Mouse (Mus musculus) thymus, adult 2 months (tissue): ENCODE measurements around the gene Slc25a31. TPM values are rescaled to one million over a fixed set of nuclear protein-coding genes. Genes with fewer than 3 reads are reported as not detected.

Experiments used
- DNase-seq: peaks from one replicate; pipeline ENCODE4 v3.0.0; 2021
- H3K27ac ChIP-seq: fragments of 200-500 bp; 2 replicates; pipeline ENCODE4 v1.5.1; 2012; ENCODE audit warnings: low read length, control low read depth; ENCODE audit not compliant: control insufficient read depth, insufficient read depth
- H3K27me3 ChIP-seq: fragments of 200-500 bp; 2 replicates; pipeline ENCODE4 v1.6.1; 2012; ENCODE audit warnings: mild to moderate bottlenecking, low read length, moderate library complexity, mixed read lengths; ENCODE audit not compliant: control insufficient read depth, insufficient read depth
- H3K36me3 ChIP-seq: fragments of 200-500 bp; 2 replicates; pipeline ENCODE4 v1.6.1; 2012; ENCODE audit warnings: mild to moderate bottlenecking, low read length, moderate library complexity; ENCODE audit not compliant: control insufficient read depth, insufficient read depth
- H3K4me1 ChIP-seq: fragments of 200-500 bp; replicated peaks from 2 replicates; pipeline ENCODE4 v1.6.1; 2012; ENCODE audit warnings: low read length; ENCODE audit not compliant: control insufficient read depth, insufficient read depth
- H3K4me3 ChIP-seq: fragments of 200-500 bp; 2 replicates; pipeline ENCODE4 v1.5.1; 2012; ENCODE audit warnings: mild to moderate bottlenecking, low read length, control low read depth, moderate library complexity; ENCODE audit not compliant: control insufficient read depth, insufficient read depth
- CTCF ChIP-seq: fragments of 200-500 bp; IDR thresholded peaks from 2 replicates; pipeline ENCODE4 v1.5.1; 2012; ENCODE audit warnings: mild to moderate bottlenecking, control low read depth, low read length, moderate library complexity, borderline replicate concordance; ENCODE audit not compliant: control insufficient read depth, poor library complexity, insufficient read depth; ENCODE audit errors: extremely low read depth
- POLR2A ChIP-seq: fragments of 200-500 bp; IDR thresholded peaks from 2 replicates; pipeline ENCODE4 v1.6.1; 2012; ENCODE audit warnings: mild to moderate bottlenecking, low read length, control low read depth, moderate library complexity; ENCODE audit not compliant: control insufficient read depth, poor library complexity, insufficient read depth; ENCODE audit errors: extremely low read depth
- WGBS: fragments of 180-500 bp; shearing (Covaris S2); methylation state at CpG from one replicate; pipeline ENCODE4 v1.1.7; 2018; 5-methylcytosine and 5-hydroxymethylcytosine counted together
- polyA plus RNA-seq: library from polyadenylated mRNA; depleted of rRNA; stranded (reverse); fragments of >200 nt; gene quantifications from 2 replicates; pipeline ENCODE4 v1.2.3, GENCODE M21; 2012; rRNA removed

Gene Slc25a31
- 0.10 and 0.16 TPM in 2 replicates for polyA plus RNA-seq

GRCm38 (mm10) chr3:40708655-40709054, at the start of gene Slc25a31:
Gene Slc25a31 (plus strand): TSS chr3:40708855.
- 98% methylated on average over 30 of the region's 30 CpGs for WGBS
- no peak for TF ChIP-seq CTCF

DNA sequence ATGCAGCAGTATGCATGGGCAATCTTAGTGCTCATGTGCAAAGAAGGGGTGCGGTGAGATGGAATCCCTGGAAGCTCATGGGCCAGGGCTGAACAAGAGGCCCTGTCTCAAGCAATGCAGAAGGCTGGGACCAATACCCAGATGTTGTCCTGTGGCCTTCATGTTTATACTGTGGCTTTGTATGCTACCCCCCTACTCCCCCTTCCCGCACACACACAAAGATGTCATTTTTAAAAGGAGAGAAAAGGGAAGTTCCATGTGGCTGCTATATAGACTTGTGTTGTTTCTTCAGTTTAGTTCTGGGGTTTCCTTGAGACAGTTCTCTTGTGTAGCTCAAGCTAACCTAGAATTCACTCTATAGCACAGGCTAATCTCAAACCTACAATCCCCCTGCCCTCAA, 48.4 kb upstream of the Slc25a31 start:
- H3K27ac ChIP-seq: no peak overlapping the region
- no peaks in the 10 kb centered on the region for H3K4me1 ChIP-seq
- TF ChIP-seq CTCF: no peak
- TF ChIP-seq POLR2A: no peak
- no peak for DNase-seq
- no peaks in the 10 kb centered on the region; the same call in 1 of the 2 replicates for H3K27me3 ChIP-seq
- WGBS: 69% methylated on average over 2 of the region's 2 CpGs
- no peaks in the 10 kb centered on the region for H3K36me3 ChIP-seq
- no peak overlapping the region for H3K4me3 ChIP-seq

More at GRCm38 (mm10) chr3:40708655-40709054, at the start of gene Slc25a31:
- Histone ChIP-seq H3K36me3 (no peaks in the 10 kb centered on the region), H3K4me1 (peaks cover 4% of the 10 kb centered on the region; the same call in 1 of the 2 replicates), H3K27ac (no peak within 1 kb of the TSS), H3K4me3 (no peak within 1 kb of the TSS), H3K27me3 (no peaks in the 10 kb centered on the region)
- DNase-seq: no peak

DNA sequence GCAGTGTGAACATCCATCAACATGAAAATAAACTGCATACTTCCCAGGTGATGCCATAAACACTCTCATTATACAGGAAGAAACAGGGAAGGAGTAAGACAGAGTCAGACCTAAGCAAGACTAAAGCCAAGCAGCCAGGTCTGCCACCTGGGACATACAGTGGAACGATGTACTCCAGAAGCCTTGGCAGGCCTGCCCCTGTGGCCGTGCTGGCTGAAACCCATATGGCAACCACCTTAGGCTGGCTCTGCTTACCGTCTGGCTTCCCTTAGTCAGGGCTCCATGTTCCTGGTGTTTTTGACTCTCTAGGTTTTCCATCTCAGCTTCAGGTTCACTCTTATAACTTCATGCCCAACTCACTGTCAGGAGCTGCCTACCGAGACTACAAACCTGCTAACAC, 42.5 kb upstream of the Slc25a31 start:
- no peak for TF ChIP-seq CTCF
- no peak for TF ChIP-seq POLR2A
- H3K27ac ChIP-seq: no peak overlapping the region
- WGBS: 96% methylated on average over 4 of the region's 4 CpGs
- H3K36me3 ChIP-seq: no peaks in the 10 kb centered on the region
- no peaks in the 10 kb centered on the region for H3K4me1 ChIP-seq
- no peaks in the 10 kb centered on the region for H3K27me3 ChIP-seq
- H3K4me3 ChIP-seq: no peak overlapping the region
- no peak for DNase-seq

- Histone ChIP-seq H3K27me3 (no peaks in the 10 kb centered on the region), H3K36me3 (no peaks in the 10 kb centered on the region), H3K4me3 (no peak overlapping the region), H3K27ac (no peak overlapping the region), H3K4me1 (no peaks in the 10 kb centered on the region)
- TF ChIP-seq CTCF (no peak), POLR2A (no peak)
- WGBS: 75% methylated on average over 8 of the region's 8 CpGs
- no peak for DNase-seq
Measured at GRCm38 (mm10) chr3:40666861-40667719, 41.6 kb upstream of the Slc25a31 start.

DNA sequence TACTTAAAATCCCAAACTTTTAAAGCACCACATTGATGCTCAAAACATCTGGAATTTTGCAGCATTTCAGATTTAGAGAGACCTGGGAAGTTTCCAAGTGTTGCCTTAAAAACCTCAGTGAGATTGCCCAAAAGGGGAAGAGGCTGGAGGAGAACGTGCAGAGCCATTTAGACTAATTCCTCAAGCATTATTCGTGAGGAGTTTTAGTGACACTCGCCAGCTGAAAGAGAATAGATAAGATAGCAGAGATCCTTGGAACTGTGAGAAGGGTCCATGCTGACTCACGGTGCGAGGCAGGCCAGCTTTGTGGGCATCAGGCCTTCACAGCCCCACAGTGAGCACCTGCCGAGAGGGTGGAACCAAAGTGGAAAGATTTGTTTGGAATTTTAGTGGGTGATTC, 39.8 kb upstream of the Slc25a31 start:
- 79% methylated on average over 6 of the region's 6 CpGs for WGBS
- Histone ChIP-seq H3K4me1 (no peaks in the 10 kb centered on the region), H3K36me3 (no peaks in the 10 kb centered on the region), H3K4me3 (no peak overlapping the region), H3K27me3 (no peaks in the 10 kb centered on the region), H3K27ac (no peak overlapping the region)
- no peak for DNase-seq
- no peak for TF ChIP-seq CTCF
- TF ChIP-seq POLR2A: no peak

GRCm38 (mm10) chr3:40669395-40669794, 39.3 kb upstream of the Slc25a31 start:
- Histone ChIP-seq H3K4me1 (no peaks in the 10 kb centered on the region), H3K4me3 (no peak overlapping the region), H3K27ac (no peak overlapping the region), H3K27me3 (no peaks in the 10 kb centered on the region), H3K36me3 (no peaks in the 10 kb centered on the region)
- 40% methylated on average over 3 of the region's 3 CpGs for WGBS
- DNase-seq: no peak
- TF ChIP-seq CTCF (no peak), POLR2A (no peak)

GRCm38 (mm10) chr3:40673515-40673914, 35.1 kb upstream of the Slc25a31 start:
- WGBS: 97% methylated on average over 1 of the region's 1 CpGs

More at GRCm38 (mm10) chr3:40673515-40673914, 35.1 kb upstream of the Slc25a31 start:
- no peaks in the 10 kb centered on the region for H3K27me3 ChIP-seq
- no peaks in the 10 kb centered on the region for H3K4me1 ChIP-seq
- no peak overlapping the region for H3K4me3 ChIP-seq
- no peak for DNase-seq
- TF ChIP-seq CTCF (no peak), POLR2A (no peak)
- no peaks in the 10 kb centered on the region for H3K36me3 ChIP-seq
- H3K27ac ChIP-seq: no peak overlapping the region
